Mouse (Mus musculus): ENCODE measurements at regions not wholly inside any gene's neighbourhood (a gene's known extent, or its start where the extent isn't known, plus 50 kb on each side); places are given as distances from the start of the nearest gene placed in this dataset.

- TF ChIP-seq CTCF (IDR thresholded peaks at IDR 0.05; ENCODE audit: low read depth, low read length) (no peak), EP300 (IDR thresholded peaks at IDR 0.05; ENCODE audit: insufficient read depth, low read depth, low read length) (no peak)
These were observed 205.2 kb upstream of the Tmem185a start for GRCm38 (mm10) chrX:70682194-70682593.

All from ES-Bruce4 (cell line).